Mouse (Mus musculus): ENCODE data around the gene Hecw2.
A peak's percentile ranks its signal among the peaks of the same experiment; 100 is the strongest.

Hecw2 gene

DNA sequence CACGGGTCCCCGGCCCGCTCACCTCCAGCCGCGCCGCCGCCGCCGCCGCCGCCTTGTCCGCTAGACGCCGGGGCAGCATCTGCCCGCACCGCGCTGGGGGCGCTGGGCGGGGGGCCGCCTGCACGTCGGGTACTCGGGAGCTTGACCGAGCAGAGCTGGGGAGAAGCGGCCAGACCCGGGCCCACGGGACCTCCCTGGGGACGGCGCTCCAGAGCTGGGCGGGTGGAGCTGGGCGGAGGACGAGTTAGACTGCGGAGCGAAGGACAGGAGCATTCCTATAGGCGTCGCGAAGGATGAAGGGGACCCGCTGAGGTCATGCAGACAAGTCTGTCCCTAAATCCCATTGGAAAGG, at the start of gene Hecw2:
Gene Hecw2 (minus strand): TSS at position 215 of the 352 bp plus-strand sequence.
- DNase-seq: peak; percentile 72 to 74

DNA sequence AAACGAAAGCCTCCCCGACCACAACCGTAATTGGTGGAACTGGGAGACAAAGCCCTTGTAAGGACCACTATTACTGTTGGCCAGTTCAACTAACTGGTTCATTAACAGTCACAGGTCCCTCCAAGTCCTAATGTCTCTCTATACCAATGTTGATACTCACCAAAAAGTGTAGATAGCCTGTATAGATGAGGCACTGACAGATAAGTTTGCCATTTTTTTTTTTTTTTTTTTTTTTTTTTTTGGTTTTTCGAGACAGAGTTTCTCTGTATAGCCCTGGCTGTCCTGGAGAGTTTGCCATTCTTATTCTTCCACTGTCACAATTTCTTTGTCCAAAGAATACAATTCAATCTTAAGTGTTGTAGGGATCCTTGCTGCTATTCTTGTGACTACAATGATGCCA, 47.8 kb upstream of the Hecw2 start:
- DNase-seq: no peak

DNA sequence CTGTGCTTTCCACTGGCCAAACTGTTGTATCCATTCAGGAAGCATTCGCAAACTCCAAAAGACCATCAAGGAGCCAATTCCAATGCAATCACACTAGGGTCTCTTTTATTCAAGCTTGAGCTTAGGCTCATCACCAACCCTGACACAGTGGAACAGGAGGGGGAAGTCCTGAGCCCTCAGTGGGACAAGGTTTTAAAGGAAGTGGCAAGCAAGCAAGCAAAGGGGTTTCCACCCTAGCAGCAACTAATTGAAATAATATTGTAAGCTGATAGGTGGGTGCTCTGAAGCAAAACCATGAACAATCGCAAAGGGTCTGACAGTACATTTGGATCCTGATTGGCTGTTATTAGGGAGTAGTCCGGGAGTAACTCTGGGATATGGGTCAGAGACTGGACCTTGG, 25.3 kb upstream of the Hecw2 start:
- DNase-seq: no peak

DNA sequence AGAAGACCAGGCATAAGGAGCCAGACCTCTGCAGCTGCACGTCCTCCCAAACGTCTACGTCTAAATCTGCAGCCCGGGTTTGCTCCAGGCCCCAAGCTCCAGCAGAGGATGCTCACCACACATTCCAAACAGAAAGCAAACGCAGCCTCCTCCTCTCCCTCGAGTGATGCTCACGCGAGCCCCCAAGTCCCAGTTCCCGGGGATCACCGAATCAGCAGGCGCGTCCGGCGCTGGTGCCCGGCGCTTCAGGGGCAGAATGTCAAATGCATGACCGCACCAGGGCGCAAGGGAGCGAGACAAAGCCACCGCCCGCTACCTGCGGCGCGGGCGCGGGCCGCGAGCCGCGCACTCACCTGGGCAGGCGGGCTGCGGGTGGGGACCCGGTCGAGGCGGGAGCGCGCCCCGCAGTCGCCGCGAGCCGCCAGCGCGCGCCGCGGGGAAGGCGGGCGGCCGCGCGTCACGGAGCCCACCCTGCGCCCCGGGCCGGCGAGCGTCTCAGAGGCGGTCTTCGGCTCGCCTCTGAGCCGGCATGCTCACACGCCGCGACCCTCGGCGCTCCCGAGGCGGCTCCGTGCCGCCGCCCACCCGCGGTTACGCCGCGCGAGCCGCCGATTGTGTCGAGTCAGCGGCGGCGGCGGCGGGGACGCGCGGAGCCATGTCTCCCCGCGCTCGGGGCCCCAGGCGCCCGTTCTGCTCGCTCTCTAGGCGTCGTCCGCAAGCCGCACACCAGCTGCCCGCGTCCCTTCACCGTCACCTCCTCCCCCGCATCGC, 600 bp downstream of the Hecw2 start:
- peak; percentile 76 to 81 for DNase-seq

DNA sequence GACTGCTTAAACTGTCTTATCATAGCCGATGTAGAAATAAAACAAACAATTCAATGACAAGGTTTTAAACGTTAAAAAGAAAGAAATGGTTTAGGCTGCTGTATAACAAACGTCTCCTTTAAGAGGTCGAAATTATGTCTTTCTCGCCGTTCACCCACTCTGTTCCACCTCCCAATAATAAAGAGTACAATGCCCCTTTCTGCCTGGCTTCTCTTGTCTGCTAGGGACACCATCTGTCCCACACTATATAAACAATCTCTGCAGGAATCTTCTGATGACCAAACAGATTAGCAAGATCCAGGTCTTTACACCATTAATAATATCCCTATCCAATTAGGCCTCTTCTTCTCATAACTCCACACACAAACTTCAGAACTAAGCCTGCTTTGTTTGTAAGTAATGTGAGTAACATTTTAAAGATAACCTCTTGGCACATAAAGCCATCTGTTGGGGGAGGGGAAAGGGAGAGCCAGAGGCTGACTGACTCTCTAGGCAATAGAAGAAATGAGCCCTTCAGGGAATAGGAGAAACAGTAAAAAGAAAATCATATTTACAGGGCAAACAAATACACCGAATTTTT, 1.7 kb downstream of the Hecw2 start:
- peak; percentile 26 to 53 for DNase-seq

DNA sequence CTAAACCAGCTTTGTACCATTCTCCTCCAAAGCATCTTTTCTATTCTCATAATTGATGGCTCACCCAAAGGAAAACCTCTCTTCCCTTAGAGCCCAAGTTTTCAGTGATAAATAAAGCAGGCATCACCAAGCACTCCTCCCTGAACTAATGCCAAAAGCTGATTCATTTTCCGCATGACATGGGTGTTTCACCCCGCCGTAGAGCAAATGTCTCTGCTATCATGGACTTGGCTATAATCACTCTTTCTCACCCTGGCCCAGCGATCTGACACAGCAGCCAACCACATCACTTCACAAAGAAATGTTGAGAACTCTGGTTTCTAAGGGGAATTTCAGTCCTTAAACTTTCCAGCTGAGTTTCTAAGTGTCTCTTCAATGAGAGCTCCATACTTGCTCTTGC, 7.4 kb downstream of the Hecw2 start:
- DNase-seq: peak in 1 of 2 experiments; percentile 22

DNA sequence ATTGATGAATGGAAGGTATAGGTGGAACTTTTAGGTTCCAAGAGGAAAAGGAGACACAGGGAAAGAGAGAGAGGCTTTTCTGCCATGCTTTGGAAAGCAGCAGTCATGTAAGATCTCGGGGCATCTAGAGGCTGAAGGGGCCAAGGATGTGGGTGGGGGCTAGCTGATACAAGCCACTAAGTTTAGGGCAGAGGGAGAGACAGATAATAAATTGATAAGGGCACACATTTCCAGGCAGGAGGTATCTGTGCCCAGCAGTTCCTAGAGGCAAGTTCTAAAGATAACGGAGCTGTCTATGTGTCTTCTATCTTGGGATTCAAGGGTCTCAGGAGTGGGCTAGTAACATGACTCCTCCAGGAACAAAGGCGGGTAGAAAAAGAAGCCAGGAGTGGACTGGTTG, 8.6 kb downstream of the Hecw2 start:
- DNase-seq: no peak

DNA sequence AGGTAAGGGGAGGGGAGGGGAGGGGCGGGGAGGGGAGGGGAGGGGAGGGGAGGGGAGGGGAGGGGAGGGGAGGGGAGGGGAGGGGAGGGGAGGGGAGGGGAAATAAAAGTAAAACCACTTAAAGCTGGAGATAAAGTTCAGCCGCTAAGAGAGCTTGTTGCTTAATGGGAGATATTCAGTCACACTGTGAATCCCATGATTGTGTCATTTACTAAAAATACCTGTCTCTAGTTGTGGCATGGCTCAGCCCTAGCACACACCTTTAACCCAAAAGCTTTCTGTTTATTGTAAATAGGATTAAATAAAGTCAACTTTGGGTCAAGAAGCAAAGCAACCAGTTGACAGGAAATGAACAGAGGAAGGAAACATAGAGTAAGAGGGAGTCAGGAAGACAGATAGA, 14.3 kb downstream of the Hecw2 start:
- DNase-seq: no peak

DNA sequence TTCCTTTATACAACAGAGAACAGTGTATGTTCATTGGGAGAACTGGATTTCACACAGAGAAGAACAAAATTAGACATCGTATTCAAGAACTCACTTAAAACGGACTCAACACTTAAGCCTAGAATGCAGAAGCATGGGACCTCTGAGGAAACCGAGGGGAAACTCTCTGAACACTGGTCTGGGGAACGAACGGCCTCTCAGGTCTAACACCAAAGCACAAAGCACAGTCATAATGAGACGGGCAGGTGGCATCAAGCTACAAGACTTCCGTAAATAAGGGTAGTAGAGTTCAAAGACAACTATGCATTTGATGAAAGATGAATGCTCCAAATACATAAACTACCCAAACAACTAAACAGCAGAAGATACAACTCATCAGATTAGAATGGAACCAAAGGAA, 15.8 kb downstream of the Hecw2 start:
- no peak for DNase-seq

DNA sequence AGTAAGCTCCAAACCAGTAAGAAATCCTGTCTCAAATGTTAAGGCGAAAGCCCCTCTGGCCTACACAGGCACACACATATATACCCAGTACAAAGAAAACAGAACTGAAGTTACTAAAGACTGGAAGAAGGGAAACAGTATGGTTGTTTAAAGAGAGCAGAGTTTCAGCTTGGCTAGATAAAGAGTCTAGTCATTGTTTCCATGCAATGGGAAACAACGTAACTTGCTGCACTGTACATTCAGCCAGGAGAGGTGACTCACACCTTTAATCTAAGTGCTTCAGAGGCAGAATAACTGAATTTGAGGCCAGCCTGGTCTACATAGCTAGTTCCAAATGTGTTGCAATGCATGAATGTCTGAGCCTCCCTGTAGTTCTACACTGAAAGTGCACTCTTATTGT, 18.4 kb downstream of the Hecw2 start:
- DNase-seq: no peak

DNA sequence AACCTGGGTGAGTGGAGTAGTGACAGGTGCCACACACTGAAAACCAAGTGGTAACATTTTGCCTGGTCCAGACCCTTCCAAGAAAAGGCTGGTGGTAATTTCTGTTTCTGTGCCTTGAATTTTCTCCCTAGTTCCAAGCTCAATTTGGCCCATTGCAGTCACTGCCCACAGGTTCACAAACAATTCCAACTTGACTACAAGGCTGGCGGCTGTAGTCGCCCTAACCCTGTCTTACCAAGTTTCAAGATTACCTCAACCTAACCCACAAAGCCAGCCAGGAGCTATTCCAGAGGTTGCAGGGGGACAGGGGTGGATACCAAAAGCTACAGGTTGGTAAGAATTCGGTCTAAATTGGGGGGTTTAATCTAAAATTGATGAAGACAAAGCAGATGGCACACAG, 27.0 kb downstream of the Hecw2 start:
- no peak for DNase-seq

DNA sequence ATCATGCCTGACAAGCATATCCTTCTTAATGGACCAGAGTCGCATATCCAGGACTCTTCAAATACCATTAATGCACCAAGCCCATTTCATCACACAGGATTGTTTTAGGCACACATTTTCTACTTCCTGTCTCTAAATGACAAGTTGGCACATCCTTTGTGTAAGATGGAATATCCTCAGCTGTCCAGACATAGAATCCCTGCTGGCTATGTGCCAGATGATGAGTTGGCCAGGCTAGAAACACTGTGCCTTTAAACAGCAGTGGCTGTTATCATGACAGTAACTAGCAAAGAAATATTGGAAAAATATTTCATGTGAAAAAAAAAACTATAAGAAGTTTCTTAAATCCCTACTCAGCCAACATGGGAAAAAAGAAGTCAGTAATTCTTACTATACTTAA, 35.4 kb downstream of the Hecw2 start:
- peak; percentile 15 to 18 for DNase-seq

DNA sequence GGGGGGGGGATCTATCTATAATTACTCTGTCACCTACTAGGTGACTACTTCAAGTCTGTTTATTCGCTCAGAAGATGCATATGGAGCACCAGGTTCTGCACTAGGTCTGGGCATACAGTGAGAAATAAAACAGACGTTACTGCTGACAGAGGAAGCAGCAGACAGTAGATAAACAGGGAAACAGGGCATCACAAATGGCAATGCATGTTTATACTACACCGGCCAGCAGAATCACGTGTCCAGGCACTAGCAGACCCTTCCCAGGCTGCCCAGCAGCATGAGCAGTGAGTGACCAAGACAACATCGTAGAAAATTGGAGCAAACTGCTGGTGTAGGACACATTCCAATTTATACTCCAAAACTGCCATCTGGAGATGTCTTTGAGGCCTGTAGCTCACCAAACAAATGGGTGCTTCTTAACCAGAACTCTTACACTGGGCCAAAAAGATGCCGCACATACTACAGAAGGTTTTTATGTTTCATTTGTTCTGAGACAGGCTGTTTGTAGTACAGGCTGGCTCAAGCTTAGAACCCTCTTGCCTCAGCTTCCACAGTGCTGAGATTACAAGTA, 41.7 kb downstream of the Hecw2 start:
- no peak for DNase-seq

DNA sequence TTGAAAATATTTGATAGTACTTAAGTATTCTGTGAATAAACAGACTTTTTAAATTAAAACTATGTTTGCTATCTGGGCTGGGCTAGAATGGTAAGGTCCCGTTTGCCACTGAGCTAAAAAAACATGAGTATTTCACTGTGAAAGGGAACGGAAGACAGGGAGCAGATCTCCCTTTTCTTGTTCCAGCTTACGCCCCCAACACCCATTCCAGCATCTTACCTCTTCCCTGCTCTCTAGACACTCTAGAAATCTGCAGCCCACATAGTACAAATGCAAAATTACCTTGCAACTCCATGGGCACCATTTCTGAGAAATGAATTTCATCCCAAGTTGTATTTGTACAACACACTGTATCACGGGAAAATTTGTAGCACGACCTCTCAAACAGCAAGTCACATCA, 49.9 kb downstream of the Hecw2 start:
- no peak for DNase-seq

DNA sequence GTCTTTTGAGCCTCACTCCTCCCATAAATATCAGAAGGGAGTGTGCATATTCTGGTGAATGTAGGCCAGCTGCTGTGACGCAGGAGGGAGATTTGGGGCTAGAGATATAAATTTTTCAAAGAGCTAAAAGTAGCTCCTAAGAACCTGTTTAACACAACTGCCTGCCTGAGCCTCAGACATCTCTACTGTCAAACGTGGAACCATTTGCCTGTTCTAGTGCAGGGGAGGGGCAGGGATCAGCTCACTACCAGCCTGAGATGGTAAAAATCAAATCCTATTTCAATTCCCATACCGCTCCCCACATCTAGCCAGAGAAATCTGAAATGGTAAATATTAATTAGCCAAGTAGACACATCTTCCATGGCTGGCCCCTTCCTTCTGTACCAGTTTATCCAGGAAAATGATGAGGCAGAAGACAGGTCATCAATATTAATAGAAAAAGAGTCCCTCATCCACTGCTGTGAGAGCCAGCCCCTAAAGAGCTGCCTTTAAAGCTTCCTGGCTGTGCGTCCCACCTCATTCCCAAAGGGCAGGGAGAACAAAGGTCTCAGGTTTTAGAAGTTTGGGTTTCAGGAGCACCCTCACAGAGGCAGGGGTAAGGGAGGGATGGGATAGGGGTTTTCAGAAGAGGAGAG, 61.0 kb downstream of the Hecw2 start:
- DNase-seq: no peak

DNA sequence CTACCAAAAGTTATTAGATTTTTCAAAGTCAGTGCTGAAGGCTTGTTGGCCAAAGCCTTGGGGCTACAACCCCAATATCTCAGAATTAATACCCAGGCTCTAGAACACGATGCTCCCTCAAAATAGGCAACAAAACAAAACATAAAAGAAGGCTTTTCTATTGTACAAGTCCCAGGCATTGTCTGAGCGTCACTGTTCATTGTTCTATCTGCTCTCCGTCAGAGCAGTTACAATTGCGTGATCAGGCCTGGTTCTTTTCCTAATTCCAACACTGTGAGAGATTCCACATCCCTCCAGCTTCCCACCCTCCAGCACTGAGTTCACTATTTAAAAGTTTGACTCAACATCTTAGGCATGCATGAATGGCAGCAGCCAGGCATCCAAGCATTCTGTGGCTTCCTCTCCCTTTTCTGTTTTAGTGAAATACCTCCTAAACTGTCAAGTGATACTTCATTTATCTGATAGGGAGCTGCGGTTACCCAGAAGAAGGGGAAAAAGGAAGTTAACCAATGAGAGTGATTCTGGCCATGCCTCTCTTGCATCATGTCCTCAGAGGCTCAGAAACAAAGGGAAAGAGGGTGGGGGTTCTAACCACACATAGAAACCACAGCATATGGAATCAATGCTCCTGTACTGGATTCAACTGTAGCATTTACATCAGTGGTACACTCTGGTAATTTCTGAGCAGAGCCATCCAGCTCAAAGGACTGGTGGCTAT, 66.1 kb downstream of the Hecw2 start:
- DNase-seq: no peak

DNA sequence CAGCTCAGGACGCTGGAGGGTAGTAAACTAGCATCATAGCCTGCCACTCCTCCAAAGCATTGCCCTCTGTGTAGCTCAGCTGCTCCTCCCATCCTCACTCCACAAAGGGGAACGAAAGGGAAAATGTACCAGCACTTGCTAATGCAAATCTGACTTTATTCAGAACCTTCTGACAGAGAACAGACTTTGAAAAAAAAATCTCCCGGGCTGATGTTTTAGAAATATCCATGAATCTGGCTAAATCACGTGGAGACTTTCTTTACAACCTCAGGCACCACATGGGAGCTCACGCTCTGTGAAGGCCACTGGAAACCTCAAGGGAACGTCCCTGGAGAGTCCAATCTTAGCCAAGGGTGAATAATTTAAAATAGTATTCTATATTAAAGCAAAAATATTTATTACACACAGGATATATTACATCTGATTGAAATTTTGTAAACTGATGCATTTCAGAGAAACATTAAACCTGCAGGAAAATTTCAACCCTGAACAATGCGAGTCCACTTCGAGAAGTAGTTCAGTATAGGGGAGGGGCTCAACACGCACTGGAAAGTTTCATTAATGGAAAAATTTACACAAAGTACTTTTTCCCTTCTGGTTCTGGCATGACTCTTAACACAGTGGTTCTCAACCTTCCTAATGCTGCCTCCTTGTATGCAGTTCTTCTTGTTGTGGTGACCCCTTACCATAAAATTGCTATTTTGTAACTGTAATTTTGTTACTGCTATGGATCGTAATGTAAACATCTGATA, 67.8 kb downstream of the Hecw2 start:
- no peak for DNase-seq

DNA sequence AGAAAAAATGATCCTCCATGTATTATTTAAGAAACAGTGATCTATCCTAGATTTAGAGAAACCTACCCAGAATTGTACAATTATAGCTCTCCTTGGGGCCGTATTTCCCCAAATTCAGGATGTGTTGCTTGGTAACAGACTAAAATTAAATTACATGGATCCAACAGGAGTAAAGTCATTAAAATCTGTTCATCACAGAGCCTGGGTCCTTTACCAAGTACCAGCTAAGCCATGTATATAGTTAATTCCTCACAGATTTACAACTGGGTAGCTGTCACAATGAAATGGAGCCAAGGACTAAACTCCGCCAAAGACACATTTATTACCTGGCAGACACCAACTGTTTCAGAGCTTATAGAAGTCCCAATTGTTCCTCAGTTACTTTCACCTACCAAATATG, 72.4 kb downstream of the Hecw2 start:
- DNase-seq: no peak

DNA sequence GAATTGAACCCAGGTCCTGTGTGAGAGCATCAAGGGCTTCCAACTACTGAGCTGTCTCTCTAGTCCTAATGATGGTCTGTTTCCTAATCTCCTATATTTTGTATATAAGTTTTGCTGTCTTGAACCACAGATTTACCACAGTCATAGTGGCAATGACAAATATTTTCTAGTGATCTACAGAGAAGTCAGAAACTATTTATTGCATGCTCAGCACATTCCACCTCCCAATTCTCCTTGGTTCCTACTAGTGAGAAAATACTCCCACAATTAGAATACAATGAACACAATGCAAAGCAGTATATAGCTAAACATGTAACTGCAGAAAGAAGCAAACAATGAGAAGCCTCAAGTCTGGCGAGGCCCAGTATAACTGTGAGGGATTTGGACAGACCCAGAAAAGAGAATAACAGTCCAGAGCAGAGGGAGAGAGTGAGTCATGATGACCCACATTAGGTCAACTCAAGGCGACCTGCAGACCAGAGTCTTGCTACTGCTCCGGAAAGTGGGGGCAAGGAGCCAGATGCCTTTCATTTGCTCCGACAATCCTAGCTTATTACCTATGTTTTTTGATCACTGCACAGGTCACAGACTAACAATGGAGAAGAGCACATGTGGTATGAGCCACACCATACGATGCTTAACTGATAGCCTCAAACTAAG, 73.8 kb downstream of the Hecw2 start:
- no peak for DNase-seq

DNA sequence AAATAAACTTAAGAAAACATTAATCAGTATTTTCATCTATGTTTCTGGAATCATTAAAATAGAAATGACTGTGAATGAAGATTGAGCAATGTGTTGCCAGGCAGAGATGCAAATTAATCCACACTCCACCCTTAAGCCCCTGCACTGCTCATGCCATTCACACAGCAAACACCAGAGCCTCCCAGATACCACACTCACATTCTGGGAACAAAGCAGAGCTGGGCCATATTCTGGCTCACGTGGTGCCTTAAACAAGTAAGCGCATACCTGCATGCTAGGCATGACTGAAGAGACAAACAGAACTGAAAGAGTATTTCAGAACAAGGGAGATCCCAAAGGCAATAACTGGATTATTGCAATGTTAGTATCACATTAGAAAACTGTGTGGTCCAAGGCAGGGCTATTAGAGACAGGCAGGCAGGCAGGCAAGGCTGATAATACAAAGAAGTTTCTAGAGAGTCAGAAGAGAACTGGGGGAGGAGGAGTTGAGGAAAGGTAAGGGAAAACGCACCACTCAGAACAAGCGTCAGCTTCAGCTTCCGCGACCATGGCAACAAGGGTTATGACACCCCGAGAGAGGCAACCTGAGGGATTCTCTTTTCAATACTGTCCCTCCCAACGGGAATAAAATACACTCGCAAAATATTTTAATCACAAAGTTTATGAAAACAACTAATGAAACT, 75.2 kb downstream of the Hecw2 start:
- no peak for DNase-seq

DNA sequence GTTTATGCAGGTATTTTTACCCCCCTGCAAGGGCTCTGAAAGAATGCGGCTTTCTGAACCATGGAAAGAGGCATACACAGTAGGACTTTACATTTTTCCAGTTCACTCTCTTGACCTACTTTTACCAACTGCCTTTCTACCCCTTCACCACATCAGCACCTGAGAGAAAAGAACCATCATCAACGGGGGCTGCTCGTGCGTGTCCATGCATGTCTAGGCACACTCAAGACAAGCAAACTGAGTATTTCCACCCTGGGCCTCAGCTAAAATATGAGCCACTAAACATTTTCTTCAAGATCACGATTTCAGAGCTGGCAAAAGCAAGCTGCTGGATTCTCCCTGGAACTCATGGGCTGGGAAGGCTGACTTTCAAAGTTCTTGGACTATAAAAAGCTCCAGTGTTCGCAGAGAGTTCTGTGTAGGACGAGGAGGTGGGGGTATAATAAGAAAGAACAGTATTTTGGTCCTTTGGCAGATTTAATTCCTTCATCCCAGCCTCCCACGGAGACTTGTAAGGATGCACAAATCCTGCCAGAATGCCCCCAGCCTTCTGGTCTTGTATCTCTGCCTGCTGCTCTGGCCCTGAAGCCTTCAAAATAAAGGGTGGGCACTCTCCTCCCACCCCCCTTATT, 76.5 kb downstream of the Hecw2 start:
- peak; percentile 43 to 63 for DNase-seq

Measured in cerebellum, postnatal 14 days (tissue).